Mouse (Mus musculus): ENCODE data around the gene Olfr1234.

Gene Olfr1234

DNA sequence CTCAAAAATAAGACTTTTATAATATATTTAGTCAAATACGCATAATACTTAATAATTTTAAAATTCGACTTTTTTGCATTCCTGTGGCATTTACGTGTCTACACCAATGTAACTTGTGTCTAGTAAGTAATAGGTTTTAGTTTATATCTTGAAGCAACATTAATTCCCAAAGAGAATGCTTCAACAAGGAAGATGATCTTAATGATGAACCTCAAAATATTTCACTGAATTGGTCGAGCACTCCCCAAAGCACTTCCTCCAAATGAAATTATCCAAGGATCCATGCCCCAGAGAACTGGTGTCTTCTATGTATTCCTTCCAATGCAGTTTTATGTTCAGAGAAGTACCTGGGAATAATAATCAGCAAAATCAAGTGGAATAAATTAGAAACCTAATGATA, at the start of gene Olfr1234:
Olfr1234 (minus strand) TSS at position 101 of the 400 bp plus-strand sequence.
- DNase-seq (ENCODE audit: low spot score in 2 of 2) = no peak

DNA sequence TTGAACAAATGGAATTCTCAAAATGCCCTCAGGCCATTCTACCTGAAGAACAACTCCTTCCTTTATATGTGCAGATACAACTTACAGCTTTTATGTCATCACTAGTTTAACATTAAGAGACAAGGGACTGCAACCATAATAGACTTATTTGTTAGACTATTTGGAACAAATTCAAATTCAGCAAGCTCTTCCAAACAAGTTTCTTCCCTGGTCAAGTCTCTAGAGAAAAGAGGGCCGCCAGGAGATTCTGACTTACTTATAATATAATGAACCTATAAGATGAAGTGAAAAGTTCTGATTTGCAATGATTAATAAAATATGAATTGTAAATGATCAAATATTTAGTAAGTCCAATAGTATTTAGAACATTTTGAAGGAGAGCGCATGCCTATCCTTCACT, 44.9 kb upstream of the Olfr1234 start, which contains the start of gene Olfr1238:
Olfr1238 (minus strand) TSS at position 101 of the 400 bp plus-strand sequence.
- DNase-seq (ENCODE audit: low spot score in 2 of 2) = no peak

DNA sequence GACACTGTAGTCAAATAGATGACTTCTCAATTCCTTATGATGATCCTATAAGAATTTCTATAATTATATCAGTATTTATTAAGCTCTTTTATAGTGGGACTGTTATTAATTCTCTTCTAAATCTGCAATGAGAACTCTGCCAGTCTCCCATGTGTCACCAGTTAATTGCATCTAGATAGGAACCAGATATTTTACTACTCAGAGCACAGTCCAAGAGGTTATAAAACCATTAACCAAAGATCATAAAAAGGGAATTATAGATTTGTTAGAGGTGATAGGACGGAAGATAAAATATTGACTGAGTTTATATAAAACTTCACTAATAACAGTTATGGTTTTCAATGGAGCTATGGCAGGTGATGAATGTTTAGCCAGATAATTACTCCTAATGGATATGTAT, 36.2 kb upstream of the Olfr1234 start:
- no peak for DNase-seq (ENCODE audit: low spot score in 2 of 2)

DNA sequence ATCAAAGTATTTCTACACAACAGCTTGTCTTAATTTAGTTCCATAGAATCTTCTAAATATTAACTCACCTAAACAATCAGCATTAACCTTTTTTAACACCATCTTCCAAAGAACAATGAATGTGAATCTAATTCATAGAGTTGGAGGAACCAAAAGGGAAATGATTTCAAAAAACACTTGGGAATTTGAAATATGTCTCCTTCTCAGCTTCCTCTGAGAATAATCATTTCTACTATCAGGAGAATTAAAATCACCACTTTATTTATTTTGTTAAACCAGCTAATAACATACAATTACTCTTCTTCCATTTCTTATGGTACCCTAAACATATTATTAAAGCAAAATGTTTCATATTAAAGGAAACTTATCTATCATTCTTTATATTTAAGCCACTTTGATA, 22.4 kb downstream of the Olfr1234 start, which contains the start of gene Olfr1233:
Olfr1233 (minus strand) TSS at position 101 of the 400 bp plus-strand sequence.
- no peak for DNase-seq (ENCODE audit: low spot score in 2 of 2)

DNA sequence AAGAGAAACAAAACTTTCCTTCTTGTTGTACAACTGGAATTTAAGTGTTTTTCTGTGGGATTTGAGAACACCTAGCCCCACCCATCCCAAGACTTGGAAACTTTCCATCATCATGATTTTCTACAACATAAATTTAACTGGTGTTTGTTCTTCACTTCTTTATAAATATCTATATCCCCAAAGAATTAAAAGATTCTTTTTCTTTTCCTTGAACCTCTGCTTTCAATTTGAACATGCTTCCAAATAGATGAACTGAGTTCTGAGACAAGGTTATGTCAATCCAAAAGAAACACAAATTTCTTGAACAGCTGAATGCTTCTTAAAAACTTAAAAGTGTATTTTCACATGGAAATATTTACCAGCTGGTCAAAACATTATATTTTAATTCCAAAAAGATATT, 35.1 kb downstream of the Olfr1234 start, which contains the start of gene Olfr1232:
Olfr1232 (minus strand) TSS at position 101 of the 400 bp plus-strand sequence.
- DNase-seq (ENCODE audit: low spot score in 2 of 2) = no peak
